Mouse (Mus musculus): ENCODE data around the gene Runx2. TPM values are rescaled to one million over a fixed set of nuclear protein-coding genes. Genes with fewer than 3 reads are reported as not detected.

The Runx2 gene
- polyA plus RNA-seq, 1 experiment from 2014 or later, result 4.0 TPM

- Histone ChIP-seq H3K4me1 (replicated peaks; ENCODE audit: insufficient read depth, low read length) (no peaks in the 10 kb centered on the region), H3K9me3 (replicated peaks; ENCODE audit: low read length) (no peaks in the 10 kb centered on the region), H3K4me3 (replicated peaks; ENCODE audit: low read depth, low read length) (no peak overlapping the region), H3K4me2 (ENCODE audit: low read length) (no peak overlapping the region), H3K36me3 (ENCODE audit: insufficient read depth, low read length) (no peaks in the 10 kb centered on the region), H3K27ac (no peak overlapping the region), H3K9ac (ENCODE audit: low read depth, low read length) (no peak overlapping the region), H3K27me3 (ENCODE audit: insufficient read depth, low read length) (no peaks in the 10 kb centered on the region)
- TF ChIP-seq CTCF (IDR thresholded peaks at IDR 0.05; ENCODE audit: low read depth), result no peak
- no peak for ATAC-seq (replicated peaks; ENCODE audit: low FRiP score, low read depth)
- no peak for DNase-seq (ENCODE audit: low spot score)
- WGBS, result 71% methylated on average over 9 of the region's 9 CpGs
Measured at GRCm38 (mm10) chr17:44683026-44683425, 131.6 kb downstream of the Runx2 start.

- no peak for ATAC-seq (replicated peaks; ENCODE audit: low FRiP score, low read depth)
- Histone ChIP-seq H3K4me2 (ENCODE audit: low read length) (no peak overlapping the region), H3K27me3 (ENCODE audit: insufficient read depth, low read length) (no peaks in the 10 kb centered on the region), H3K9me3 (replicated peaks; ENCODE audit: low read length) (no peaks in the 10 kb centered on the region), H3K27ac (no peak overlapping the region), H3K36me3 (ENCODE audit: insufficient read depth, low read length) (no peaks in the 10 kb centered on the region), H3K9ac (ENCODE audit: low read depth, low read length) (no peak overlapping the region), H3K4me3 (replicated peaks; ENCODE audit: low read depth, low read length) (no peak overlapping the region), H3K4me1 (replicated peaks; ENCODE audit: insufficient read depth, low read length) (no peaks in the 10 kb centered on the region)
- no peak for TF ChIP-seq CTCF (IDR thresholded peaks at IDR 0.05; ENCODE audit: low read depth)
- WGBS, result 58% methylated on average over 7 of the region's 7 CpGs
- DNase-seq (ENCODE audit: low spot score), result peak; percentile 39
Measured at GRCm38 (mm10) chr17:44677782-44678181, 136.8 kb downstream of the Runx2 start.

- no peaks in the 10 kb centered on the region for H3K27me3 ChIP-seq (ENCODE audit: insufficient read depth, low read length)
- TF ChIP-seq CTCF (IDR thresholded peaks at IDR 0.05; ENCODE audit: low read depth), result peak; percentile 27
- no peak overlapping the region for H3K4me3 ChIP-seq (replicated peaks; ENCODE audit: low read depth, low read length)
- no peaks in the 10 kb centered on the region for H3K9me3 ChIP-seq (replicated peaks; ENCODE audit: low read length)
- H3K4me2 ChIP-seq (ENCODE audit: low read length), result no peak overlapping the region
- no peaks in the 10 kb centered on the region for H3K36me3 ChIP-seq (ENCODE audit: insufficient read depth, low read length)
- H3K4me1 ChIP-seq (replicated peaks; ENCODE audit: insufficient read depth, low read length), result no peaks in the 10 kb centered on the region
- WGBS, result 74% methylated on average over 7 of the region's 7 CpGs
- DNase-seq (ENCODE audit: low spot score) (no peak), ATAC-seq (replicated peaks; ENCODE audit: low FRiP score, low read depth) (no peak)
- no peak overlapping the region for H3K27ac ChIP-seq
- H3K9ac ChIP-seq (ENCODE audit: low read depth, low read length), result no peak overlapping the region
Measured at GRCm38 (mm10) chr17:44672806-44673205, 141.8 kb downstream of the Runx2 start.

- TF ChIP-seq CTCF (IDR thresholded peaks at IDR 0.05; ENCODE audit: low read depth), result no peak
- no peaks in the 10 kb centered on the region for H3K36me3 ChIP-seq (ENCODE audit: insufficient read depth, low read length)
- H3K27me3 ChIP-seq (ENCODE audit: insufficient read depth, low read length), result no peaks in the 10 kb centered on the region
- no peak overlapping the region for H3K4me2 ChIP-seq (ENCODE audit: low read length)
- H3K9ac ChIP-seq (ENCODE audit: low read depth, low read length), result no peak overlapping the region
- no peaks in the 10 kb centered on the region for H3K4me1 ChIP-seq (replicated peaks; ENCODE audit: insufficient read depth, low read length)
- WGBS, result 87% methylated on average over 16 of the region's 16 CpGs
- H3K27ac ChIP-seq, result no peak overlapping the region
- DNase-seq (ENCODE audit: low spot score) (no peak), ATAC-seq (replicated peaks; ENCODE audit: low FRiP score, low read depth) (no peak)
- no peak overlapping the region for H3K4me3 ChIP-seq (replicated peaks; ENCODE audit: low read depth, low read length)
- no peaks in the 10 kb centered on the region for H3K9me3 ChIP-seq (replicated peaks; ENCODE audit: low read length)
Measured at GRCm38 (mm10) chr17:44671946-44672692, 142.5 kb downstream of the Runx2 start.

- WGBS, result 43% methylated on average over 11 of the region's 11 CpGs
- H3K4me1 ChIP-seq (replicated peaks; ENCODE audit: insufficient read depth, low read length), result no peaks in the 10 kb centered on the region
- H3K36me3 ChIP-seq (ENCODE audit: insufficient read depth, low read length), result no peaks in the 10 kb centered on the region
- H3K4me2 ChIP-seq (ENCODE audit: low read length), result no peak overlapping the region
- no peak overlapping the region for H3K9ac ChIP-seq (ENCODE audit: low read depth, low read length)
- no peaks in the 10 kb centered on the region for H3K27me3 ChIP-seq (ENCODE audit: insufficient read depth, low read length)
- no peak overlapping the region for H3K27ac ChIP-seq
- TF ChIP-seq CTCF (IDR thresholded peaks at IDR 0.05; ENCODE audit: low read depth), result no peak
- H3K4me3 ChIP-seq (replicated peaks; ENCODE audit: low read depth, low read length), result no peak overlapping the region
- no peak for ATAC-seq (replicated peaks; ENCODE audit: low FRiP score, low read depth)
- DNase-seq (ENCODE audit: low spot score), result no peak
- H3K9me3 ChIP-seq (replicated peaks; ENCODE audit: low read length), result no peaks in the 10 kb centered on the region
Measured at GRCm38 (mm10) chr17:44669985-44670384, 144.6 kb downstream of the Runx2 start.

GRCm38 (mm10) chr17:44667346-44667745 is 147.3 kb downstream of the Runx2 start:
- H3K4me3 ChIP-seq (replicated peaks; ENCODE audit: low read depth, low read length), result no peak overlapping the region
- no peak for ATAC-seq (replicated peaks; ENCODE audit: low FRiP score, low read depth)

GRCm38 (mm10) chr17:44663872-44664271 is 150.7 kb downstream of the Runx2 start:
- TF ChIP-seq CTCF (IDR thresholded peaks at IDR 0.05; ENCODE audit: low read depth), result no peak
- Histone ChIP-seq H3K9me3 (replicated peaks; ENCODE audit: low read length) (no peaks in the 10 kb centered on the region), H3K27ac (no peak overlapping the region), H3K36me3 (ENCODE audit: insufficient read depth, low read length) (no peaks in the 10 kb centered on the region), H3K4me1 (replicated peaks; ENCODE audit: insufficient read depth, low read length) (no peaks in the 10 kb centered on the region), H3K4me2 (ENCODE audit: low read length) (no peak overlapping the region), H3K27me3 (ENCODE audit: insufficient read depth, low read length) (no peaks in the 10 kb centered on the region), H3K4me3 (replicated peaks; ENCODE audit: low read depth, low read length) (no peak overlapping the region), H3K9ac (ENCODE audit: low read depth, low read length) (no peak overlapping the region)
- ATAC-seq (replicated peaks; ENCODE audit: low FRiP score, low read depth) (no peak), DNase-seq (ENCODE audit: low spot score) (no peak)
- WGBS, result 88% methylated on average over 7 of the region's 7 CpGs

More at GRCm38 (mm10) chr17:44667346-44667745, 147.3 kb downstream of the Runx2 start:
- no peaks in the 10 kb centered on the region for H3K9me3 ChIP-seq (replicated peaks; ENCODE audit: low read length)
- no peak overlapping the region for H3K27ac ChIP-seq
- 89% methylated on average over 5 of the region's 5 CpGs for WGBS
- no peak overlapping the region for H3K4me2 ChIP-seq (ENCODE audit: low read length)
- H3K36me3 ChIP-seq (ENCODE audit: insufficient read depth, low read length), result no peaks in the 10 kb centered on the region
- no peak for TF ChIP-seq CTCF (IDR thresholded peaks at IDR 0.05; ENCODE audit: low read depth)
- no peak for DNase-seq (ENCODE audit: low spot score)
- no peak overlapping the region for H3K9ac ChIP-seq (ENCODE audit: low read depth, low read length)
- no peaks in the 10 kb centered on the region for H3K27me3 ChIP-seq (ENCODE audit: insufficient read depth, low read length)
- no peaks in the 10 kb centered on the region for H3K4me1 ChIP-seq (replicated peaks; ENCODE audit: insufficient read depth, low read length)

Measured in kidney, postnatal 0 days (tissue).